Mouse (Mus musculus): ENCODE data around the gene Fbxw10.

Gene Fbxw10

GRCm38 (mm10) chr11:62846961-62847654 is at the start of gene Fbxw10:
TSS of gene Fbxw10 (plus strand) at chr11:62847069.
- in situ Hi-C loops (cut with MboI, MseI), result no loop called here

GRCm38 (mm10) chr11:62804119-62804518 is 42.8 kb upstream of the Fbxw10 start:
- in situ Hi-C loops (cut with MboI, MseI), result no loop called here

GRCm38 (mm10) chr11:62807965-62808364 is 38.9 kb upstream of the Fbxw10 start:
- in situ Hi-C loops (cut with MboI, MseI), result no loop called here

- in situ Hi-C loops (cut with MboI, MseI), result no loop called here
These were observed 37.7 kb upstream of the Fbxw10 start for GRCm38 (mm10) chr11:62809201-62809600.

- in situ Hi-C loops (cut with MboI, MseI), result no loop called here
These were observed 34.6 kb upstream of the Fbxw10 start for GRCm38 (mm10) chr11:62812268-62812667.

GRCm38 (mm10) chr11:62813497-62813896 is 33.4 kb upstream of the Fbxw10 start:
- in situ Hi-C loops (cut with MboI, MseI), result no loop called here

GRCm38 (mm10) chr11:62813970-62814624 is 32.8 kb upstream of the Fbxw10 start:
- in situ Hi-C loops (cut with MboI, MseI), result no loop called here

GRCm38 (mm10) chr11:62814625-62815024 is 32.2 kb upstream of the Fbxw10 start:
- in situ Hi-C loops (cut with MboI, MseI), result no loop called here

- in situ Hi-C loops (cut with MboI, MseI), result no loop called here
These were observed 31.4 kb upstream of the Fbxw10 start for GRCm38 (mm10) chr11:62815438-62815837.

GRCm38 (mm10) chr11:62816591-62816990 is 30.3 kb upstream of the Fbxw10 start:
- in situ Hi-C loops (cut with MboI, MseI), result no loop called here

- in situ Hi-C loops (cut with MboI, MseI), result no loop called here
These were observed 27.7 kb upstream of the Fbxw10 start for GRCm38 (mm10) chr11:62819059-62819686.

GRCm38 (mm10) chr11:62820059-62820541 is 26.8 kb upstream of the Fbxw10 start, which contains the start of gene Trim16:
TSS of gene Trim16 (plus strand) at chr11:62820231.
- in situ Hi-C loops (cut with MboI, MseI), result loop anchor here (5.0 kb wide), 1 partner anchor 57 kb away; the partner anchor contains the start of gene Tvp23b

- in situ Hi-C loops (cut with MboI, MseI), result loop anchor here (5.0 kb wide), 1 partner anchor 56 kb away; the partner anchor contains the start of gene Tvp23b
These were observed 26.0 kb upstream of the Fbxw10 start for GRCm38 (mm10) chr11:62820661-62821437.

- in situ Hi-C loops (cut with MboI, MseI), result loop anchor here (5.0 kb wide), 1 partner anchor 55 kb away; the partner anchor contains the start of gene Tvp23b
These were observed 25.0 kb upstream of the Fbxw10 start for GRCm38 (mm10) chr11:62821893-62822292.

- in situ Hi-C loops (cut with MboI, MseI), result loop anchor here (5.0 kb wide), 1 partner anchor 53 kb away; the partner anchor contains the start of gene Tvp23b
These were observed 22.7 kb upstream of the Fbxw10 start for GRCm38 (mm10) chr11:62824211-62824610.

- in situ Hi-C loops (cut with MboI, MseI), result no loop called here
These were observed 21.4 kb upstream of the Fbxw10 start for GRCm38 (mm10) chr11:62825222-62826105.

GRCm38 (mm10) chr11:62826106-62826733 is 20.6 kb upstream of the Fbxw10 start:
- in situ Hi-C loops (cut with MboI, MseI), result no loop called here

GRCm38 (mm10) chr11:62827135-62827534 is 19.7 kb upstream of the Fbxw10 start:
- in situ Hi-C loops (cut with MboI, MseI), result no loop called here

GRCm38 (mm10) chr11:62827911-62828310 is 19.0 kb upstream of the Fbxw10 start:
- in situ Hi-C loops (cut with MboI, MseI), result no loop called here

GRCm38 (mm10) chr11:62830387-62830786 is 16.5 kb upstream of the Fbxw10 start:
- in situ Hi-C loops (cut with MboI, MseI), result no loop called here
